ENCODE assay signal across 9 mouse cellular contexts in genomic region chr10:116768642-116769041, GRCm38 (mm10).
A peak's percentile ranks its signal among the peaks of the same experiment; 100 is the strongest.
DNase-seq lines count a peak whose midpoint lies in the region; ATAC-seq and TF ChIP-seq lines count a peak whose summit lies in the region.
"Had no signal": no experiment of that assay in that cellular context is flagged by ENCODE, and none has a peak within 500 bp of the region (broad histone marks: within the 10 kb centered on the region; RNA-seq: fewer than 3 reads in every experiment).

No protein-coding gene starts in this region.

- H3K4me2 ChIP-seq in kidney, embryonic 15.5 days: no peak overlapping the region
- H3K4me2 ChIP-seq in lung, embryonic 16.5 days (ENCODE audit: low read depth, low read length): 0 out of 2 replicates have a peak overlapping the region, but pooled peaks have one; percentile 11

- no peak overlapping the region for H3K9ac ChIP-seq in kidney, embryonic 15.5 days
- H3K9ac ChIP-seq in heart, adult 2 months (ENCODE audit: low read depth, low read length): no peak overlapping the region
- no peak overlapping the region for H3K9ac ChIP-seq in lung, embryonic 16.5 days (ENCODE audit: low read length)
- H3K9ac ChIP-seq: liver, postnatal 0 days had no signal

- no peaks in the 10 kb centered on the region for H3K79me2 ChIP-seq in heart, adult 2 months (replicated peaks; ENCODE audit: control insufficient read depth, insufficient read depth, low read length)

- TF ChIP-seq POLR2A in brain, embryonic 14.5 days (IDR thresholded peaks at IDR 0.05; ENCODE audit: borderline replicate concordance, extremely low read depth, insufficient read depth, insufficient read length, poor library complexity, severe bottlenecking): no peak
- TF ChIP-seq POLR2A in heart, adult 2 months (IDR thresholded peaks at IDR 0.05; ENCODE audit: insufficient read depth, low read depth, low read length): no peak

- peak overlapping the region; percentile 49; the same call in 1 of the 2 replicates for H3K27ac ChIP-seq in kidney, embryonic 15.5 days
- H3K27ac ChIP-seq in heart, adult 2 months: peak overlapping the region; percentile 20; the same call in 1 of the 2 replicates
- no peak overlapping the region for H3K27ac ChIP-seq in lung, embryonic 16.5 days (ENCODE audit: low read length)

- no peaks in the 10 kb centered on the region for H3K9me3 ChIP-seq in kidney, embryonic 15.5 days (replicated peaks)
- 0 out of 2 replicates have a peak, but pooled peaks cover 2% of the 10 kb centered on the region for H3K9me3 ChIP-seq in lung, embryonic 16.5 days (ENCODE audit: control insufficient read depth, low read length)

- ATAC-seq in kidney, embryonic 15.5 days (replicated peaks; ENCODE audit: low FRiP score): peak; percentile 71
- peak; percentile 70 for ATAC-seq in lung, embryonic 16.5 days (ENCODE audit: low read depth)
- no peak for ATAC-seq in erythroblast, adult 5-6 weeks (replicated peaks; ENCODE audit: low FRiP score, poor library complexity, severe bottlenecking)
- ATAC-seq: inflammation-experienced regulatory T-cells, adult 6 months; liver, postnatal 0 days had no signal

- H3K4me3 ChIP-seq in kidney, embryonic 15.5 days (replicated peaks): no peak overlapping the region
- no peak overlapping the region for H3K4me3 ChIP-seq in heart, adult 2 months
- H3K4me3 ChIP-seq in lung, embryonic 16.5 days (ENCODE audit: low read length): no peak overlapping the region

- DNase-seq in kidney, adult 9 months: no peak
- DNase-seq in brain, embryonic 14.5 days (ENCODE audit: low read depth): peak; percentile 71
- peak; percentile 32 to 41 for DNase-seq in heart, adult 2 months
- DNase-seq in testis, postnatal 14 days (ENCODE audit: low spot score): no peak
- DNase-seq: liver, postnatal 0 days had no signal

- 48% methylated on average over 13 of the region's 13 CpGs for WGBS in kidney, embryonic 15.5 days
- WGBS in heart, adult 2 months: 26% methylated on average over 13 of the region's 13 CpGs
- WGBS in lung, embryonic 16.5 days: 30% methylated on average over 13 of the region's 13 CpGs

- no peak for TF ChIP-seq CTCF in brain, embryonic 14.5 days (IDR thresholded peaks at IDR 0.05; ENCODE audit: borderline replicate concordance, extremely low read depth, insufficient read depth, insufficient read length)
- no peak for TF ChIP-seq CTCF in heart, adult 2 months (IDR thresholded peaks at IDR 0.05)

- H3K27me3 ChIP-seq in kidney, embryonic 15.5 days: no peaks in the 10 kb centered on the region
- H3K27me3 ChIP-seq in heart, adult 2 months (ENCODE audit: control insufficient read depth, insufficient read depth, low read length): no peaks in the 10 kb centered on the region
- no peaks in the 10 kb centered on the region for H3K27me3 ChIP-seq in lung, embryonic 16.5 days (ENCODE audit: control insufficient read depth, insufficient read depth, low read depth, low read length)

- peaks cover 22% of the 10 kb centered on the region for H3K4me1 ChIP-seq in kidney, embryonic 15.5 days
- peaks cover 15% of the 10 kb centered on the region for H3K4me1 ChIP-seq in heart, adult 2 months (ENCODE audit: control insufficient read depth, insufficient read depth, low read length)
- peaks cover 6% of the 10 kb centered on the region; the same call in 1 of the 2 replicates for H3K4me1 ChIP-seq in lung, embryonic 16.5 days (replicated peaks; ENCODE audit: control insufficient read depth, insufficient read depth, low read length)

- H3K36me3 ChIP-seq in kidney, embryonic 15.5 days: no peaks in the 10 kb centered on the region
- H3K36me3 ChIP-seq in heart, adult 2 months (ENCODE audit: control insufficient read depth, insufficient read depth, low read length): no peaks in the 10 kb centered on the region
- H3K36me3 ChIP-seq in lung, embryonic 16.5 days (ENCODE audit: control insufficient read depth, insufficient read depth, low read length): no peaks in the 10 kb centered on the region

- TF ChIP-seq EP300 in heart, adult 2 months (IDR thresholded peaks at IDR 0.05; ENCODE audit: insufficient read depth, low read depth, low read length): no peak

- intact Hi-C loops in heart, adult 2 months (cut with DNase I): no loop called here

Comparison
In these comparisons a context has a peak if more than half of its experiments do, and no peak if none do; other contexts are left out.
1. DNase-seq: peak in brain, embryonic 14.5 days (single experiment) and heart, adult 2 months (2 of 2); none in kidney, adult 9 months (single experiment) and testis, postnatal 14 days (single experiment).